Mouse (Mus musculus) heart, postnatal 10 days (tissue): Measurements from ENCODE around the gene Cacna1e. TPM values are rescaled to one million over a fixed set of nuclear protein-coding genes. Genes with fewer than 3 reads are reported as not detected.

Source experiments
- DNase-seq, 2 experiments: peaks; one replicate each; pipeline ENCODE4 v3.0.0; 2021
- intact Hi-C: fragments of 180-260 bp; cut with DNase I; formaldehyde crosslinking; loops from one replicate; pipeline ENCODE4 v1.15.1; 2025
- total RNA-seq, 2 experiments: library from RNA; stranded (reverse); gene quantifications; 2 replicates each; pipeline ENCODE4 v1.2.3; 2021

The Cacna1e gene
- total RNA-seq, 2 experiments from 2014 or later = 0.17 to 0.34 TPM

DNA sequence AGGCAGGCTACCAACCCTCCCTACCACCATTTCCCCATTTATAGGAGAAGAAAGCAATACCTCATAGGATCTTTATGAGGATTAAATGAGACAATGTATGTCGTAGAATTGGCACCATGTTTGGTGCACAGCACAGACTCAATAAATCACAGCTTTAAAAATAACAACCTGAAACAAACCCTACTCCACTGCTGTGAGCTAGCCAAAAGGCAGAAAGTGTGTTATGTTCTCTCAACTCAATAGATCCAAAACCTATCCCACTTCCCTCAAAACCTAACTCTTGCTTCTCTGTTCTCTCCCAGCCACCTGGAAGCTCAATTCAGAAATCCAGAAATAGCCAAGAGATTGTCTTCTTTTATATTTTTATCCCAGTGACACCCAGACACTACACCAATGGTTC lies 331.2 kb downstream of the Cacna1e start:
- intact Hi-C loops = no loop called here

DNA sequence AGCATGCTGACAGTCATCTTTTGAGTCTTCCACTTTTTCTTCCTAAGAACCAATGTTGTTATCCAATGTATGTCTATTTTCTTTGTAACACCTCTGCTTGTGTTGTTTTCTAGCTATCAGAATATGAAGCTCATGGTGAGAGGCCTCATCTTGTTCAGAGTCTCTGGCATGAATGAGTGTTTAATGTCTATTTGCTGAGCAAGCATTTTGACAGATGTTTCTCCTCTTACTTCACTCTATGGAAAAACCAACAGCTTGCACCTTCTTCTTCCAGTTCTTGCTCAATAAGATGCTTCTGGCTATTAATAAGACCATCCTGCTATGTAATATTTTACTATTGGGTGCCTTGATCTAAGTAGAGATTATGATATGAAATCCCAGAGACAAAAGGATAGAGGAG lies 346.9 kb downstream of the Cacna1e start:
- no peak for DNase-seq
- intact Hi-C loops = no loop called here

More for the DNA sequence above, 331.2 kb downstream of the Cacna1e start:
- DNase-seq = no peak

DNA sequence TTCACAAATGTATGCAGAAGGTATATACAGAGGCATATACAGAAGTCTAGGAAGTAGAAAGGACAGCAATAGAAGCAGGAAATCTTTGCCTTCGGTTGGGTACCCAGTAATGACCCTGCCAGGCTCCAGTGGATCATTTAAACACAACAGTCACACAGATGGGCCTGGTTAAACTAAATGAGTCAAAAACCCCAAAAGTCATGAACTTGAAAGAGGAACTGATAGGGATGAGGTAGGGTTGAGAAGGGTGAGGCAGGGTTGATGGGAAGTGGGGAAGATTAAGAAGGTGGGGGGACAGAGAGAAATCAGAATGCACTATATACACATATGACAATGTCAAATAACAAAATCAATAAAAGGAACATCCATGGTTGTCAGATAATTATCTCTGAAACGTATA lies 347.5 kb downstream of the Cacna1e start:
- intact Hi-C loops = no loop called here
- no peak for DNase-seq

DNA sequence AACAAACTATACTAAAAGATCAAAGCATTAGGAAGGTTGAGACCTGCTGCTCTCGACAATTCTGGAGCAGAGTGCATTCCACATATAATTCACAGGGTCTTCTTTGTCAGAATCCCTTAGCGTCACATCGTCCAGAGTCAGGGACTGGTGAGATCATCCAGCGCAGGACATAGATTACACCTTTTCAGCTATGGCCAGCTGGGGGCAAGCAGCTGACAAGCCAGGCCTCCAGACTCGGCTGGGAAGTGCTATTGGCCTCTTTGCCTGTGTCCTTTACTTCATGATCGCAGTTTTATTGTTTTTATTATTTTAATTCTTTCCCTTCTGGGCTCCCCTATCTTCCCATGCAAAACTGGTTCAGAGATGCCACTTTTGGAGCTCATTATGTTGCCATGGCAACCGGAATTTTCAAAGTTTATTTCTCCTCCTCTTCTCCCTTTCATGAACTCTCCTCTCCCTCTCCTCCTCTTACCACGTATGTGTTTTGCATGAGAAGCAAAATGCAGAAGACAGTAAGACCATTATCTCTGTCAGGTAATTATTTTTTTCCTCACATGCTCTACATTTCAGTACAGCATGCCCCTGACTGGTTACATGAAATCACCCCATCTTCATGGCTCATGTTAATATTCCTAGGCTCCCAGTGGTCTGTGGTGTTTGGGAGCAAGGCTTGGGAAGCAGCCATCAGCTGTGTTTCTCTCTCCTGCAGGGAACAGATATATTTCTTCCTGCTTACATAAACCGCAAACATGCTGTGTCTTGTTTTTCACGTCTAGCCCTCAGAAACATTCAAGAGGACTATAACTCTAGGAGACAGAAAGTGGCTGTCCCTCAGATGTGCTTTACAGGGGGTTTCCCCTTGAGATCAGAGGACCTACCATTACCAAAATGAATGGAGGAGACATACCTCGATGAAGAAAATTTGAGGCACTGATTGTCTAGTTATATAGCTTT lies 351.0 kb downstream of the Cacna1e start:
- intact Hi-C loops = no loop called here
- no peak for DNase-seq

DNA sequence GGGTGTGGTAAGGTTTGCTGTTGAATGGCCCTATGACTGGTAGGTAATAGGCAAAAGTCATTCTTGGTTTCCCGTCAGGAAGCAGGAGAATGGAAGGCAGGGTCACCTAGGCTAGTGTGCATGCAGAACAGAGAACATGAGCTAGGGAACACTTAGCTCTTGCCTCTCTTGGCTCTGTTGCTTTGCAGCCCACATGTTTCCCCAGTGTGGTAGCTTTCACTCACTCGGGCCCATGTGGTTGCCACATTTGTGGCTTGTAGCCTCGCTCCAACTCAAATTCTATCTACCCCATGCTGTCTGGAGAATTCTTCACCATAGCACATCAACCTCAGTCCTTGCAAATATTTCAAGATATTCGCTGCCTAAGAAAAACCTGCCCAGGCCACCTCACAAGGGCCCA lies 354.6 kb downstream of the Cacna1e start:
- intact Hi-C loops = no loop called here
- DNase-seq = no peak

DNA sequence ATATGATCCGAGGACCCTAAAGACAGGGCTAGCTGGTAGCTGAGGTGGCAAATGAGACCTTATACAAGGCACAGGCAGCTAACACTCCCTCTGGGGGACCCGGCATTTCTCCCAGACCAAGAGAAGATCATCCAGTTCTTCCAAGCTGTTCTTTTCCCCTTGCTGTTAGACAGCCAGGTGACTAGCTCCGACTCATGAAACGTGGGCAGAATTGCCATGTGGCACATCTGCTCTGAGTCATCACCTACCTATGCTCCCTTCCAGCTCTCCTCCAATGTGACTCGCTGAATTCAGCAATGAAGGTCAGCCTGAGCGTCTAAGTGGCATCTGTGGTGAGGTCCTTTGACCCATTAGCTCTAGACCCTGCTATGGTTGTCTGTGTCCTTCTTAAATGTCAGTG lies 355.5 kb downstream of the Cacna1e start:
- DNase-seq = no peak
- intact Hi-C loops = no loop called here

DNA sequence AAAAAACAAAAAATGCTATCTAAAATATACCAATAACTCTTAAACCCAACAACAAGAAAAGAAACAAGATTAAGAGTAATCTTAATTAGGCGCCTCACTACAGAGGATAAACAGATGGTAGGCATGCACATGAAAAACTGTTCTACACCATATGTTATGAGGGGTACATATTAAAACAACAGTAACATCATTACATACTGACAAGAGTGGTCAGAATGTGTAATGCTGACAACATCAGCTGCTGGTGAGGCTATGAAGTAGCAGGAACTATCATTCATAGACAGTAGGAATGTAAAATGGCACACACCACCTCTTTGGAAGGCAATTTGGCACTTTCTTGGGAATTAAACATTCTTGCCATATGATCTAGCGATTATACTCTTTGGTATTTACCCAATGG lies 363.6 kb downstream of the Cacna1e start:
- intact Hi-C loops = no loop called here
- no peak for DNase-seq

DNA sequence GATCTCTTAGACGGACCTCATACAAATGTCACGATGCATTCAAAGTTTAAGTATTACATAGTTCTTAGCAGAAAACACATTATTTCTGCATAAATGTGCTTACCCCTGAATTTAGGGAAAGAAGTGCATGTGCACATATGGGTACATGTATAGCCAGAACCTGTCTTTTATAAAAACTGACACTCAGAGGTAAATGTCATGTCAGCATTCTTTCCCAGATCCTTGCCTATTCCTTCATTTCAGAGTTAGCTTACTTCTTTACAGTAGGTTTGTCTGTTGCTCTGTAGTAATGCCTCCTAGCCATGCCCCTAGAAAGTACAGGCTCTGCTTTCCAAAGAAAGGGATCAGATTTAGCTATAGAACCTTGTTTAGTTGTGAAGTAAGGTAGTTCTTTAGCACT lies 369.0 kb downstream of the Cacna1e start:
- DNase-seq = no peak
- intact Hi-C loops = no loop called here

DNA sequence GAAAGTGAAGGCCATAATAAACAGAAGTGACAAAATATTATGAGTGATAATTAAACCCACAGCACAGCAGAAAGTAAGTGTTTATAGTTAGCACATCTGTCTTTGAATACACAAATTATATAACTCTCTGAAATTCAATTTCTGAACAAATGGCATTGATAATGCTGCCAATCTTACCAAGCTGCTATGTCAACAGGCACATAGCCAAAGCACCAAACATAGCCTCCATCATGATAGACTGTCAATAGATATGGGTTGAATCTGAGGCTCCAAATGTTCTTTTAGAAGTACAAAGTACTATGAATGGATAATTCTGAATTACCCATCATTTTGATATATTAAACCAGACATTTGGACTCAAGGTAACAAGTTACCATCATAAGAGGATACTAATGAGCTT lies 372.6 kb downstream of the Cacna1e start:
- intact Hi-C loops = no loop called here
- no peak for DNase-seq

DNA sequence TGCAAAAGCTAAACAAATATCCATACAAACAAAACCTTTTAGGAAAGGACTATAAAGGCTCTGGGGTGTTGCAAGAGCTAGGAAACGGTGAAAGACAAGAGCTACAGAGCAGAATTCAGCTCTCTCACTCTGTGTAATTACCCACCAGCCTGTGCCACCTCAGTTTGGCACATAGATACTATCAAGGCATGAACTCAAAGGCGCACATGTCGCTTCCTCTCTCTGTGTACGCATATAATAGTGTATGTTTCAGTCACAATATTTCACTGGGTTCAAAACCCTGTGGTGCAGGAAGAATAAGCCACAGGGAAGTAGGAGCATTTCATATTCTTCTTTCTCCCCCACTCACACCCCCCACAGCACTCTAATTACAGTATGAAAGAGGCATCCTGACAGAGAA lies 380.3 kb downstream of the Cacna1e start:
- intact Hi-C loops = no loop called here

DNA sequence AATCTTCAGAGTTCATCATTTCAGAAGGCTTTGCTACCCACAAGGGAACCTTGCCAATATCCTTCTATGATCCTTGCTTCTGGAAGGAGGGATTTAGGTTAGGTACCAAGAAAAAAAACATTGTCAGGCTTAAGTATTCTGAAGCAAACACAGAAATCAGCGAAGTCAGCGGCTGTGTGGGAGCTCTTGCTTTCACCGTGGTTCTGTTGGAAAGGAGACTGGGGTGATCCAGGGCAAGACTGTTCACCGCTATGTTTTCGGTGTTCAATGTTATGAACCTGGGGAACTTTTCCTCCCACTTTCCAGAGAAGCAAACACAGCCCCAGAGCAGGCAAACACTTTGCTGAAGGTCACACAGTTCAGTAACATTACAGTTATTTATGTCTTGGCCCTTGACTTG lies 383.4 kb downstream of the Cacna1e start:
- intact Hi-C loops = no loop called here
- no peak for DNase-seq

More for the DNA sequence above, 380.3 kb downstream of the Cacna1e start:
- DNase-seq = no peak

DNA sequence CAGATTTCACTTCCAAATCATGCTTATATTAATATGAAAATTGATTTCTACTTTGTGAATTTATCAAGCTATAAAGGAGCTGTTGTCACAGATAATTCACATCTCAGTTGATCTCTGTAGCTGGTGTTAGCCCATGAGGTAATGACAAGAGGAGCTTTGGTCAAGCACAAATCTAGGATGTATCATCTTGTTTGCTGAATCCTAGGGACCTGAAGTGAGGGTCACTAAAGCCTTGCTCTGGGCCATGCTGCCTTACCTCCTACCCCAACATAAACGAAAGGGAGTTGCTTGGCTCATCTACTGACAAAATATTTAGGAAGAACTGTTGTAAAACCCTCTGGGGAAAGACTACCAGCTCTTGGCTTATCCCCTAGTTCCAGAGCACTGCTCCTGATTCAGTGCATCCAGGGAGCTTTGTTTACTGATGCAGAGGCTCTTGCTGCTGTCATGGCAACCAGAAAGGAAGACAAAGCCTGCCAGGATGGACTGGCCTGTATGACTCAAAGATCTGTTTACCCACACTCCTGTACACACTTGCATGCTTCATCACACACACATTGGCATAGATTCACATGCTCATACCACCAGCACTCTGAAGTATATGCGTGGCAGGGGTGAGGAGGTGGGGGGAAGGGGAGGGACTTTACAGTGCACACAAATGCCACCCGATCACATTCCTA lies 384.0 kb downstream of the Cacna1e start:
- DNase-seq = no peak
- intact Hi-C loops = no loop called here

DNA sequence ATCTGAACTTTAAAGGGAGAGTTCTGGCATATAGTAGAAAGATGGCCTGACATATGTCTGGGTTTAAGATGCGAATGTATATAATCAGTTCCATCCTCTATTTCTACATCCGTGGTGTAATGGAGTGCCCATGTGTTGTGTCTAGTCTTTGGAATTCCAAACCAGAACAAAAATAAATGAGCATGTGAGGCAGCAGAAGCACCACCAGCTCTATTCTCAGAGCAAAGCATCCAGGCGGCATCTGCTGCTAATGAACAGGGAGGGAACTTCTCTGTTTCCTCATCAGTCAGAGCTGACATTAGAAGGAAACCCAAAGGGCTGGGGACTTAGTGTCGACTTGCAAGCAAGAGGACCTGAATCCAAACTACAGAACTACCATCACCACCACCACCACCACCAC lies 385.5 kb downstream of the Cacna1e start:
- intact Hi-C loops = no loop called here

DNA sequence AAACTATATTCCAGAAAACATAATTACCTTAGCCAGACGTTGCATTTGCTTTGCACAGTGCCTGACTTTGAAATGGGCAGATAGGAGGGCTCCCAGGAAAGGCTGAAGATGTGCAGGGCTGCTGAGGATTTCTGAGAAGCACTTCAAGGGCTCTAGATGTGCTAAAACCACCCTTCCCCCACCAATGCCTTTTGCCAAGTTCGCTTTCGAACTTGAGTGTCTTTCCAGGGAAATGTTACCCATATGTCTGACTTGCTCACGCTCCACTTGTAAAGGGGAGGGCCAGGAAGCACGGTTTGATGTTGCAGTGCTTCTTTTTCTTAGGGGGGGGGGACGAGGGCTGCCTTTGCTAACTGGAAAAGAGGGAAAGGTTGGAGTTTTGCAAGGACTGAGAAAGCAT lies 393.2 kb downstream of the Cacna1e start:
- DNase-seq = no peak
- intact Hi-C loops = no loop called here

More for the DNA sequence above, 385.5 kb downstream of the Cacna1e start:
- no peak for DNase-seq

DNA sequence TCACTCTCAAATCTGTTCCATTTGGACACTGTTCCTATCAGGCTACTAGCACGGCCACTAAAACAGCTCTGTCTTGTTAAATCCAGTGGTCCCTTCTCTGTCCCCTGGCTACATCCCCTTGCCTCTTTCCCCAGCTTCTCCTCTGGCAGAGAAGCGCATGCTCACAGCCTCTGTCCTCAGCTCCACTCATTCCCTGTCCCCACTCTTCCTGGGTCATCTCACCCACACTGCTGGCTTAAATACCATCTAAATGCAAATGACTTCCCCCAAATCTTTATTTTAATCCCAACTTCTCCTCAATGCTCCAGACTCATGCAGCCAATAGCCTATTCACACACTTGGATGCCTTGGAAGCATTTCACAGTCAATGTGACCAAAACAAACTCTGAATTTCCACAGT lies 407.6 kb downstream of the Cacna1e start:
- DNase-seq = no peak
- intact Hi-C loops = no loop called here

DNA sequence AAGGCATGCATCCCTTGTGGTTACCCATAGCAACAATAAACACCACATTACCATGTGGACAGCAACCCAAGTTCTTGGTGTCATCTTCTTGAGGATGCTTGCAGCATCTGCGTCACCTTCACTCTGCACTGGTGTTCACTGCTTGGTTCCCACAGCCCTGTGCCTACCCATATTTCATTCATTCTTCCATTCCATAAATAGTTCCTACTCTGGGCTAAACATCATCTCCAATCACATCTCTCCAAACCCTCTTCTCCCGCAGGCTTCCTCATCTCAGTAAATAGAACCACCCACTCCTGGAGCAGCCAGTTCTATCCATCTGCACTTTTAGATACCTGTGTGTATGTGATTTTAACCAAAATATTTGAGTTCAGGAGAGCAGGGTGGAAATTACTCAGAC lies 408.6 kb downstream of the Cacna1e start:
- intact Hi-C loops = no loop called here
- no peak for DNase-seq

DNA sequence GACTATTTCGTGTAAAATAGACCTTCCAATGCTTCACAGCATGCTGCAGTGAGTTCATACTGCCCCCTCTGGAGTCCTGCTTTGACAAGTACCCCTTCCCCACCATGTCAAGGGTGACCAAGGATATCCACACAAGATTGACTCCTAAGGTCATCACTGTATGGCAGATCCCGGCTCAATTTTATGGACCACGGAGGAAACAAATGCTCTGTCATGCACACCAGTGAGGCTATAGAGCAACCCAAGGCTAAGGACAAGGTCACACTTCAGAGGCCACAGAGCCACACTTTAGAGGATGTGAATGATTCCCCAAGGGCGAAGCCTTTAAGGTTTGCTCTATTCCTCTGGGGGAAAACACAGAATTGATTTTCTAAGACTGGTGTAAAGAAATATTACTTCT lies 410.1 kb downstream of the Cacna1e start:
- intact Hi-C loops = no loop called here

DNA sequence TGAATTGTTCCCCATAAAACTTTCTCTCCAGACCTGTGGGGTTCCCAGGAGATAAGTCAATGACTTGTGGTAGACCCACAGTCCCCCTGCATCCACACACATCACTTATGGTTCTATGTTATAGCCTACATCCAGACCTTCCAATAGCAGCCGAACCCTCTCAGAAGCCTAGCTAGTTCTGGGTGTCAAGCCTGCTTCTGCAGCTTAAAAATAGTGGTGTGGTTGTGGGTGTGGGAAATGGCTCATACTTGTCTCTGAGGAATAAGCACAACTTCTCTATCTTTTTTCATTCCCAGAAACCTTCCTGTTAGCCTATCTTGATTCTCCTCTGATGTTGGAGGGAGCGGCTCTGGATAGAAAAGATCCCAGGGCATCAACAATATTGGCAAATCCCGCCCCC lies 417.0 kb downstream of the Cacna1e start:
- DNase-seq = no peak
- intact Hi-C loops = no loop called here

More for the DNA sequence above, 410.1 kb downstream of the Cacna1e start:
- no peak for DNase-seq

DNA sequence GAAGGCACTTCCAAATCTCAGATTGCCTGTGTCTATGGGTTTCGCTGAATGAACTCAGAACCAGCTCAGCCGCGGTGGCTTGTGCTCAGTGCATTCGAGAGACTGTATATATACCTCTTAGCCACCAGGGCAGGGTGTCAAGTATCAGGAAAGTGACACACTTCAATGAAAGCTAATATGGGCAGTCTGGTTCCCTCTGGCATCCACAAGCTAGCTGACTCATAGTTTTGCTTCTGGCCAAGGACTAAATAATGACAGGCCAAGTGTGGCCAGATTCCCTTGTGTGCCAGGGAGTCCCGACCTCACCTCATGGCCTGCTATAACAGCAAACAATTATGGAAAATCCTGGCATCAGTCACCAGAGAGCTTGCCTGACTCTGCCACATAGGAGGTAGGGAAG lies 422.8 kb downstream of the Cacna1e start:
- intact Hi-C loops = no loop called here
- peak; percentile 51 to 53 for DNase-seq

DNA sequence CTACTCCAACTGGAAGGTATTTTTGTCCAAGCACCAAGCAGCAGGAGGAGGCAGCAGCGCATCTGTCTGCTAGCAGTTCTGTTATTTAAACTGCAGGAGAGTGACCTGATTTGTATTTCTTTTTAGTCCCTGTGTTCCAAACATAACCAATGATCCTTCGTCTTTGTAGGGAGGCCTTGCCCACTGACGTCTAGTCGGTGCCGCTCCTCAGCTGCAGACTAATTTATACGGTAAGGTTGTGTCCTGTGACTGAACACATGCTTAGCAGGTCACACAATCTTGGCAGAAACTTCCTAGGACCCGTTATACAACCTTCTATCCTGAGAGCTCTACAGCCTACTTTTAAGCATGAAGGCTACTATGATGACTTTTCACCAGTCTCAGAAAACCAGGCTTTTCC lies 424.2 kb downstream of the Cacna1e start:
- intact Hi-C loops = no loop called here

DNA sequence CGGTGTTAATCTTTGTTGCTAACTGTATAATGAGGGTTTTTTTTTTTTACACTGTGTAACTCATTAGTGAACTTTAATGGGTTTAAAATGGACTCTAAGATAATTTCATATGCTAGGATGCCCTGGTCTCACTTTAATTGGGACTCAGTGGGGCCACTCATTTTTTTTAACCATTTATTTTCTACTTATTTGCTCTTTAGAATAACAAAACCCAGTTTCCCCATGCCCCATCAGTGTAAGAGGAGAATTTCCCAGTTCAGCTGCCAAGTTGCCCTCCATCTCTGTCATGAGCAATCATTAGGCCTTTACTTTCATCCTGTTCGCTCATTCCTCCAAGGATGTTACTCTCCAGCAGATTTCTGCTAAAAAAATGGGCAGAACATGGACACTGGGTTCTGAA lies 425.7 kb downstream of the Cacna1e start:
- intact Hi-C loops = no loop called here
- no peak for DNase-seq

More for the DNA sequence above, 424.2 kb downstream of the Cacna1e start:
- no peak for DNase-seq

DNA sequence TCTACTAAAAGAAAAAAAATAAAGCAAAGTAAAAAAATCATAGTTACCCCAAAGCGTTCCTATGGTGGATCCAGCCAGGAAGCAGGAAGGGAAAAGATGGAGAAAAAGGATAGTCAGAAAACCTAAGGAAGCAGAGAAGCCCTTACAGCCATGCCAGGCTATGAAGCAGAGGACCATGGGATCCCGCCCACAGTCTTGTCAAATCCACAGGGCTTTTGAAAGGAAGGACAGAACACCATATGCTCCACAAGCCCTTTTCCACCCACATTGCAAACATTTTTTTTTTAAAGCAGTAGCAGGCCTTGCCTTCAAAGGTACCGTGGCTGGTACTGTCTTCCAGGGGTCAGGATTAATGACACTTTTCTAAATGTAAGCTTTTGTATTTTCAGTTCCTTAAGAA lies 433.5 kb downstream of the Cacna1e start:
- no peak for DNase-seq
- intact Hi-C loops = no loop called here
